Mouse (Mus musculus): ENCODE data around the gene Gm2888. TPM values are rescaled to one million over a fixed set of nuclear protein-coding genes. Genes with fewer than 3 reads are reported as not detected.
A peak's percentile ranks its signal among the peaks of the same experiment; 100 is the strongest.
"Not testable (repeated sequence)": the region's sequence is repeated elsewhere in the genome, so short reads cannot be mapped to it uniquely, and the experiment has no call there.

The Gm2888 gene
- polyA plus RNA-seq (2015; fragmentation: Nextera tagmentation; extraction: Ambion mirVana): not detected in 2 replicates

DNA sequence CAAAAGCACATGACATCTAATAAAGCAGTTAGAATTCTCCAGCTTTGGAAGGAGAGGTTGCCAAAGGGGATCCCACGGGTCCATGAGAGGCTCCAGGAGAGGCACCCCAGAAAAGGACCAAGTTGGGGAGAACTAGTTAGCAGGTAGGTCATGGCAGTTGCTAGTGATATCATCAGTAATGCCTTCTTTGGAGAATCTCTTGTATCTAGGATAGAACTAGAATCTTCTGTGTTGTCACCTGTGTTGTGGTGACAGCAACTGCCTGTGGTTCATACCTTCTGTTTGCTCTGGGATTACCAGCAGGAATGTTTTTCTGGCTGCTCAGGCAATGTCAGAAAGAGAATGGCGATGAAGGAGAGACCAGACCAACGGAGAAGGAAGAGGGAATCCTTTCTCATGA, at the start of gene Gm2888:
Gene Gm2888 (plus strand): TSS at position 301 of the 400 bp plus-strand sequence.
- not testable (repeated sequence) for H3K36me3 ChIP-seq (ENCODE audit: control insufficient read depth, insufficient read depth, low read length); H3K27me3 ChIP-seq (replicated peaks; ENCODE audit: control insufficient read depth, insufficient read depth, low read length); H3K4me3 ChIP-seq (ENCODE audit: low read length); H3K4me2 ChIP-seq (ENCODE audit: low read length); H3K9ac ChIP-seq (ENCODE audit: low read depth, low read length); H3K27ac ChIP-seq (ENCODE audit: low read depth, low read length); ATAC-seq; H3K9me3 ChIP-seq (ENCODE audit: control insufficient read depth, low read length); H3K4me1 ChIP-seq (ENCODE audit: control insufficient read depth, insufficient read depth, low read depth, low read length)
- WGBS: 68% methylated on average over 2 of the region's 3 CpGs

DNA sequence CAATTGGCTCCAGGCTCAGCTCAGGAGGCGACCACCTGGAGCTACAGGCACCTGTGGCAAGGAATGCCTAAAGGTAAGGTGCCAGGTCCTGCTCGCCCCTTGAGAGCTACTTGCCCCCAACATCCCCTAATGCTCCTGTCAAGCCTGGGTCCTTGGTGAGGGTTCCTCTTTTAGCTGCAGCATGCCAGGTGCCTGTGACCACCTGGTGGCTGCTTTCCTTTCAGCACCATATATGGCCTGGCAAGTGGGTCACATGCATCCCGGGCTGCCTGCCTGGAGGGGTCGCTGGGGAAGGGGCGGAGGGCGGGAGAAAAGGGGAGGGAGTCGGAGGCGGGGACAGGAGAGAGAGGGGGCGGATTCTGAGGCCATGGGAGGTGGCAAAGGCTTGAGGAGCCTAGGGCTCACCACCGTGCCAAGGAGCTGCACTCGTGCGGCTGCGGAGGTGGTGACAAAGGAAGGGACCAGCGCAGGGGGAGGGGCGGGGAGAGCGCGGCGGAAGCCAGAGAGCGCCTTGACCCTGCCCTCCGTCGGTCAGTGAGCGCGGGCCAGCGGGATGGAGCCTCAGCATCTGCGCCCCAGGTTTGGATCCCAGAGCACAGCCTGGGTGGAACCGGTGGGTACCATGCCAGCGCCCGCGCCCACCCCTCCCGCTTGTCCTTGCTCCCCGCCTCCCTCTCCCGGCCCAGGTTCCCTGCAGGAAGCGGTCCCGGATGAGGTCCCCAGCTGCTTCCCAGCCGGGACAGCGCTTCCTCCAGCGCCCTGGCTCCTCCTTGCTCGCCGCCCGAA, 19.1 kb downstream of the Gm2888 start, which contains the start of gene Gm2897:
Gene Gm2897 (plus strand): TSS at position 559 of the 786 bp plus-strand sequence.
- H3K27ac ChIP-seq (ENCODE audit: low read depth, low read length): 0 out of 2 replicates have a peak within 1 kb of the TSS, but pooled peaks have one; percentile 29

DNA sequence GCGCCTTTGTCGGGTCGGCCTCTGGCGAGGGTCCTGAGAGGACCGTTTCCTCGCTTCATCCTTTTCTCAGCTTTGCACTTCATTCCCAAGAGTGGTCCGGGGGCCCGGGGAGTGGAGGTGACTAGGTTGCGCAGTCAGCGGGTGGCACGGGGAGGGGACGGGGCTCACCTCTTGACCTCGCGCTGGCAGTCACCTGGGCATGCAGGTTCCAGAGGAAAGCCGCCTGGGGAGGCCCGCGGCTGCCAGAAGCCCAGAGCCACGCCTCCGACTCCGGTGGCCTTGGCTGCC, 19.7 kb downstream of the Gm2888 start:
- H3K4me1 ChIP-seq (ENCODE audit: control insufficient read depth, insufficient read depth, low read depth, low read length); H3K27ac ChIP-seq (ENCODE audit: low read depth, low read length); H3K9me3 ChIP-seq (ENCODE audit: control insufficient read depth, low read length); H3K36me3 ChIP-seq (ENCODE audit: control insufficient read depth, insufficient read depth, low read length); H3K27me3 ChIP-seq (replicated peaks; ENCODE audit: control insufficient read depth, insufficient read depth, low read length); ATAC-seq: not testable (repeated sequence)
- Histone ChIP-seq H3K4me3 (ENCODE audit: low read length) (peak overlapping the region; percentile 55), H3K4me2 (ENCODE audit: low read length) (peak overlapping the region; percentile 63), H3K9ac (ENCODE audit: low read depth, low read length) (peak overlapping the region; percentile 70)
- WGBS: 1% methylated on average over 13 of the region's 20 CpGs

More for the DNA sequence above, 19.1 kb downstream of the Gm2888 start, which contains the start of gene Gm2897:
- not testable (repeated sequence) for H3K36me3 ChIP-seq (ENCODE audit: control insufficient read depth, insufficient read depth, low read length); H3K4me1 ChIP-seq (ENCODE audit: control insufficient read depth, insufficient read depth, low read depth, low read length); H3K9me3 ChIP-seq (ENCODE audit: control insufficient read depth, low read length); H3K27me3 ChIP-seq (replicated peaks; ENCODE audit: control insufficient read depth, insufficient read depth, low read length)
- peak; percentile 74 for ATAC-seq
- H3K4me2 ChIP-seq (ENCODE audit: low read length): peak within 1 kb of the TSS; percentile 63
- peak within 1 kb of the TSS; percentile 70 for H3K9ac ChIP-seq (ENCODE audit: low read depth, low read length)
- WGBS: 4% methylated on average over 21 of the region's 40 CpGs
- peak within 1 kb of the TSS; percentile 55 for H3K4me3 ChIP-seq (ENCODE audit: low read length)

DNA sequence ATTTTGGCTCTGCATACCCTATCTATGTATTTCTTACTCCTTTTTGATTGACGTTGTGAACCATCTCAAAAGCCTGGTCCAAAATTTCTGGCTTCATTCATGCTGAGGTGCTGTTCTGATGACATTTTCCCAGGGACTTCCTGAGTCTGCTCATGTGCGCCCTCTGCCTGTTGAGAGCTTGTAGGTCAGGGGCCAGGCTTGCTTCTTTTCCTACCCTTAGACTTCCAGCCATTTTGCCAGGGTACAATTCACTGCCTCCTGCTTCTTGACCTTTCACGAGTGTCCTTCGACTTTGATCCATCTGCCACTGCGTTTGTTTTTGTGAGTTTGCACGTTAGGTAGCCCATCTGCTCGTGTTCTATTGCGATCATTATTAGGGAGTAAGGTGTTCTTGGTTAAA, 20.3 kb downstream of the Gm2888 start:
- not testable (repeated sequence) for H3K9ac ChIP-seq (ENCODE audit: low read depth, low read length); H3K4me2 ChIP-seq (ENCODE audit: low read length); H3K9me3 ChIP-seq (ENCODE audit: control insufficient read depth, low read length); H3K4me3 ChIP-seq (ENCODE audit: low read length); H3K27ac ChIP-seq (ENCODE audit: low read depth, low read length); H3K27me3 ChIP-seq (replicated peaks; ENCODE audit: control insufficient read depth, insufficient read depth, low read length); H3K4me1 ChIP-seq (ENCODE audit: control insufficient read depth, insufficient read depth, low read depth, low read length); H3K36me3 ChIP-seq (ENCODE audit: control insufficient read depth, insufficient read depth, low read length); ATAC-seq
- 2% methylated on average over 6 of the region's 8 CpGs for WGBS

Other genes starting within 250 kb of the Gm2888 start
- 12.3 and 13.5 TPM in 2 replicates for gene Gm2897, start 19.3 kb downstream of the Gm2888 start, polyA plus RNA-seq (2015; fragmentation: Nextera tagmentation; extraction: Ambion mirVana)
- gene Gm10340, start 104.0 kb downstream of the Gm2888 start, polyA plus RNA-seq (2015; fragmentation: Nextera tagmentation; extraction: Ambion mirVana): 0.21 TPM in 1 of 2 replicates, not detected in the other
- 0.21 and 0.26 TPM in 2 replicates for gene Gm5795, start 158.3 kb downstream of the Gm2888 start, polyA plus RNA-seq (2015; fragmentation: Nextera tagmentation; extraction: Ambion mirVana)
- gene D830030K20Rik, start 178.5 kb downstream of the Gm2888 start, polyA plus RNA-seq (2015; fragmentation: Nextera tagmentation; extraction: Ambion mirVana): 35.8 and 39.9 TPM in 2 replicates

Measured in hindbrain, embryonic 16.5 days (tissue).